Mouse (Mus musculus) left cerebral cortex, adult 9 months (tissue): ENCODE data around the gene Slc44a3.
A peak's percentile ranks its signal among the peaks of the same experiment; 100 is the strongest.

Experiments used
- DNase-seq, 2 experiments: peaks; one replicate each; pipeline ENCODE4 v3.0.0; 2022; ENCODE audit warnings: low spot score in 2 of 2

Slc44a3 gene

GRCm38 (mm10) chr3:121500734-121501133 is 31.5 kb downstream of the Slc44a3 start:
- no peak for DNase-seq

GRCm38 (mm10) chr3:121500225-121500624 is 32.0 kb downstream of the Slc44a3 start:
- DNase-seq: peak in 1 of 2 experiments; percentile 72

- DNase-seq: no peak
Measured at GRCm38 (mm10) chr3:121493997-121494421, 38.2 kb downstream of the Slc44a3 start.

GRCm38 (mm10) chr3:121492026-121492425 is 40.2 kb downstream of the Slc44a3 start:
- no peak for DNase-seq

- DNase-seq: no peak
Measured at GRCm38 (mm10) chr3:121490941-121491340, 41.3 kb downstream of the Slc44a3 start.

- peak in 1 of 2 experiments; percentile 57 for DNase-seq
Measured at GRCm38 (mm10) chr3:121489462-121490118, 42.6 kb downstream of the Slc44a3 start.

- DNase-seq: no peak
Measured at GRCm38 (mm10) chr3:121485201-121485600, 47.0 kb downstream of the Slc44a3 start.

GRCm38 (mm10) chr3:121483266-121484161 is 48.7 kb downstream of the Slc44a3 start:
- peak in 1 of 2 experiments; percentile 28 for DNase-seq

GRCm38 (mm10) chr3:121481564-121481963 is 50.6 kb downstream of the Slc44a3 start:
- no peak for DNase-seq

- no peak for DNase-seq
Measured at GRCm38 (mm10) chr3:121480961-121481436, 51.2 kb downstream of the Slc44a3 start.

GRCm38 (mm10) chr3:121480030-121480960 is 51.9 kb downstream of the Slc44a3 start:
- no peak for DNase-seq

- DNase-seq: no peak
Measured at GRCm38 (mm10) chr3:121474738-121475137, 57.5 kb downstream of the Slc44a3 start.

- DNase-seq: no peak
Measured at GRCm38 (mm10) chr3:121471703-121472102, 60.5 kb downstream of the Slc44a3 start.

GRCm38 (mm10) chr3:121469185-121469975 is 62.8 kb downstream of the Slc44a3 start:
- no peak for DNase-seq

- DNase-seq: no peak
Measured at GRCm38 (mm10) chr3:121468136-121468535, 64.1 kb downstream of the Slc44a3 start.

- no peak for DNase-seq
Measured at GRCm38 (mm10) chr3:121467094-121467552, 65.1 kb downstream of the Slc44a3 start.

GRCm38 (mm10) chr3:121465795-121466194 is 66.4 kb downstream of the Slc44a3 start:
- no peak for DNase-seq

- no peak for DNase-seq
Measured at GRCm38 (mm10) chr3:121464733-121465305, 67.4 kb downstream of the Slc44a3 start.

GRCm38 (mm10) chr3:121462782-121463181 is 69.4 kb downstream of the Slc44a3 start:
- DNase-seq: no peak

GRCm38 (mm10) chr3:121461477-121461876 is 70.7 kb downstream of the Slc44a3 start:
- DNase-seq: no peak
